Mouse (Mus musculus) E14TG2a.4 (cell line): ENCODE data around the gene Slc25a21.
A peak's percentile ranks its signal among the peaks of the same experiment; 100 is the strongest.

Source experiments
- H3K27me3 ChIP-seq: 2 replicates; pipeline ENCODE4 v1.6.1; 2014; ENCODE audit warnings: low read length, control low read depth; ENCODE audit not compliant: insufficient read depth
- H3K36me3 ChIP-seq: 2 replicates; pipeline ENCODE4 v1.6.1; 2014; ENCODE audit warnings: low read length, control low read depth; ENCODE audit not compliant: insufficient read depth
- H3K4me1 ChIP-seq: replicated peaks from 2 replicates; pipeline ENCODE4 v1.6.1; 2014; ENCODE audit warnings: low read depth, low read length, control low read depth
- H3K4me3 ChIP-seq: replicated peaks from 2 replicates; pipeline ENCODE4 v1.5.1; 2014; ENCODE audit warnings: mild to moderate bottlenecking, low read length
- H3K9me3 ChIP-seq: 2 replicates; pipeline ENCODE4 v1.6.1; 2014; ENCODE audit warnings: low read length, control low read depth
- CTCF ChIP-seq: conservative IDR thresholded peaks from 2 replicates; pipeline ENCODE4 v1.5.1; 2014; ENCODE audit warnings: low read length
- NANOG ChIP-seq: IDR thresholded peaks from 2 replicates; pipeline ENCODE4 v1.6.1; 2014; ENCODE audit warnings: borderline replicate concordance, low read length, mixed read lengths
- POU5F1 ChIP-seq: IDR thresholded peaks from 2 replicates; pipeline ENCODE4 v1.6.1; 2014; ENCODE audit warnings: low read length, borderline replicate concordance

The Slc25a21 gene

DNA sequence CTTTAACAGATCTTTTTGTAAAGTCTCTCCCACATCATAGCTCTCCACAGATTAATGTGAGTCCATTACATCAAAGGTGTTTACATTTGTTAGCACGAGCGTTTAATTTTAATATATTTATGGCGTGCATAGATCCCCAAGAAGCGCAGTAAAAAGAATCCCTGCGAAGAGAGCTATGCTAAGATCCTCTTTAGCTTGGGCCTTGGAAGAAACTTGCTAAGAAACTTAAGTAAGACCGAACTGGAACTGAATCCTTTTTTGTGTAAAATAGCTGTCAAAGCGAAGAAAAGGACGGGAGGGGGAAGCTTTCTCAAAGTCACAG, 1.0 kb downstream of the Slc25a21 start:
- Histone ChIP-seq H3K4me3 (peak overlapping the region; percentile 78), H3K27me3 (peaks cover 33% of the 10 kb centered on the region), H3K36me3 (no peaks in the 10 kb centered on the region), H3K4me1 (peaks cover 6% of the 10 kb centered on the region), H3K9me3 (no peaks in the 10 kb centered on the region)
- TF ChIP-seq POU5F1 (no peak), NANOG (no peak), CTCF (no peak)

DNA sequence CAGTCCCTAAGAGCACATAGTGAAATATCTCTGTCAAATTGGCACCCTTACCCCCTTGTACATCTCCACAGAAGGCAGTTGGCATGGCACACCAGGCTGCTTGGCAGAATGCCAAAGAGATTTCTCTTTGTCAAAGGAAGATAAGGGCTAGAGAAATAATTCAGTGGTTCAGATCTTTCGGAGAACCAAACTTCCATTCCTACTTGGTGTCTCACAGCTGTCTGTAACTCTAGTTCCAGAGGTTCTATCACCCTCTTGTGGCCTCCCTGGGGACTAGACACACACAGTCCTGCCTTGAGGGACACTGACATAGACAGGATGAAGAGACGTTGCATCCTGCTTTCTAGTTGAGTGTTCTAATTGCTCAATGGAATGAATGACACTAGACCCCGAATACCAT, 2.7 kb downstream of the Slc25a21 start:
- peaks cover 34% of the 10 kb centered on the region for H3K27me3 ChIP-seq
- TF ChIP-seq POU5F1 (no peak), CTCF (peak; percentile 30; the same call in 1 of the 2 replicates), NANOG (no peak)
- H3K9me3 ChIP-seq, result no peaks in the 10 kb centered on the region
- H3K4me3 ChIP-seq, result no peak overlapping the region
- peaks cover 6% of the 10 kb centered on the region for H3K4me1 ChIP-seq
- no peaks in the 10 kb centered on the region for H3K36me3 ChIP-seq

DNA sequence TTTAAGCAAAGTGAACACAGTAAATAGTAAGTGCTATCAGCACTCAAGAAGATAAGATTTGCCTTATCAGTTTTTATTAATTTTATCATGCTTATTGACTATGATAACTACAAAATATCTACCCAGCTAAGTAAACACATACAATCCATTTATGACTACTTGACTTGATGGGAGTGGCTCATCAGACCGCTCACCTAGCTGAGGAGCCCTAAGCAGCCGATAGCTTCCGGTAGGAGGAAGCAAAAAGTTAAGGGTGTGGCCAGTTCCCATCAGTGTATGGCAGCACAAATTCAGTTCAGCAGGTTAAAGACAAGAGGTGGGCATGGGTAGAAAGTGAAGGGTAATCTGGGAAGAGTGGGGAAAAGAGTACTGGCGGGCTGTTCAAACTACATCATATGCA, 10.2 kb downstream of the Slc25a21 start:
- Histone ChIP-seq H3K36me3 (no peaks in the 10 kb centered on the region), H3K9me3 (no peaks in the 10 kb centered on the region), H3K4me3 (no peak overlapping the region), H3K27me3 (0 out of 2 replicates have a peak, but pooled peaks cover 5% of the 10 kb centered on the region), H3K4me1 (no peaks in the 10 kb centered on the region)
- TF ChIP-seq POU5F1, result no peak
- TF ChIP-seq CTCF, result no peak
- no peak for TF ChIP-seq NANOG

DNA sequence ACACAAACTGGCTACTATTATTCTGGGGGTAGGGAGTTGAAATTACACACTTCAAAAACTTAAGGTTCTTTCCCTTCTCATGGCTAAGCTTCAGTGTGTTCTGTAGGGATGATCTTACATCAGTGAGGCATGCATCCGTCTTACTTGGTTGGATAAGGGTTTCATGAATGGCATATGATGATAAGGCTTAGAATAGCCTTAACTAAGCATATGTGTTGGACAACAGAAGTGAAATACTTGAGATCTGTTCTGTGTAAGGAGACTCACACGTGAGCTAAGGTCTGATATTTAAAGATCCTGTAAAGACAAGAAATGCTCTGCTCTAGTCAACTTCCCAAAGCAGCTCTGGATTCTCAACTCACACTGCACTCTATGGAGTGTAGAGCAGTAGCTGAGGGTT, 11.1 kb downstream of the Slc25a21 start:
- Histone ChIP-seq H3K4me1 (no peaks in the 10 kb centered on the region), H3K9me3 (no peaks in the 10 kb centered on the region), H3K36me3 (no peaks in the 10 kb centered on the region), H3K4me3 (no peak overlapping the region), H3K27me3 (0 out of 2 replicates have a peak, but pooled peaks cover 5% of the 10 kb centered on the region)
- TF ChIP-seq CTCF, result no peak
- TF ChIP-seq POU5F1, result no peak
- TF ChIP-seq NANOG, result no peak

DNA sequence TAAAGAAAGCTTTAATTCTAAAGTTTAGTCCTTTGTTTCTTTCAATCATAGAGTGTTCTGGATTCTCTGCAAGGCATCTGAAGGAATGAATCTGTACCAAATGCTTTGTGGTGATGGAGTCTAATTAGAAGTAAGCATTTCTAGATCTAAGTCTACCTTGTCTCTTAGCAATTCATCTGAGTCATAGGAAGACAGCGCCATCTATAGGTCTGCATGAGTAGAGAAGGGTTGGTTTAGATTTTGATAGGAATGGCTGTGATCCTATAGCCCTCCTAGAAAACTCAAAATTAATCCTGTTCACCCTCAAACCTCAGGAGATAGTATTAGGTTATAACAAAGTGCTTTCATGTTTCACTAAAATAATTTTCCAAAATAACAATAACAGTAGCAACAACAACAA, 11.8 kb downstream of the Slc25a21 start:
- H3K9me3 ChIP-seq, result no peaks in the 10 kb centered on the region
- no peaks in the 10 kb centered on the region for H3K4me1 ChIP-seq
- H3K4me3 ChIP-seq, result no peak overlapping the region
- H3K36me3 ChIP-seq, result no peaks in the 10 kb centered on the region
- no peaks in the 10 kb centered on the region for H3K27me3 ChIP-seq
- TF ChIP-seq POU5F1 (no peak), CTCF (peak; percentile 63), NANOG (no peak)

GRCm38 (mm10) chr12:57184401-57185147, 12.7 kb downstream of the Slc25a21 start:
- Histone ChIP-seq H3K27me3 (no peaks in the 10 kb centered on the region), H3K36me3 (no peaks in the 10 kb centered on the region), H3K4me1 (peaks cover 6% of the 10 kb centered on the region), H3K9me3 (no peaks in the 10 kb centered on the region), H3K4me3 (no peak overlapping the region)
- TF ChIP-seq CTCF (no peak), NANOG (no peak), POU5F1 (no peak)

DNA sequence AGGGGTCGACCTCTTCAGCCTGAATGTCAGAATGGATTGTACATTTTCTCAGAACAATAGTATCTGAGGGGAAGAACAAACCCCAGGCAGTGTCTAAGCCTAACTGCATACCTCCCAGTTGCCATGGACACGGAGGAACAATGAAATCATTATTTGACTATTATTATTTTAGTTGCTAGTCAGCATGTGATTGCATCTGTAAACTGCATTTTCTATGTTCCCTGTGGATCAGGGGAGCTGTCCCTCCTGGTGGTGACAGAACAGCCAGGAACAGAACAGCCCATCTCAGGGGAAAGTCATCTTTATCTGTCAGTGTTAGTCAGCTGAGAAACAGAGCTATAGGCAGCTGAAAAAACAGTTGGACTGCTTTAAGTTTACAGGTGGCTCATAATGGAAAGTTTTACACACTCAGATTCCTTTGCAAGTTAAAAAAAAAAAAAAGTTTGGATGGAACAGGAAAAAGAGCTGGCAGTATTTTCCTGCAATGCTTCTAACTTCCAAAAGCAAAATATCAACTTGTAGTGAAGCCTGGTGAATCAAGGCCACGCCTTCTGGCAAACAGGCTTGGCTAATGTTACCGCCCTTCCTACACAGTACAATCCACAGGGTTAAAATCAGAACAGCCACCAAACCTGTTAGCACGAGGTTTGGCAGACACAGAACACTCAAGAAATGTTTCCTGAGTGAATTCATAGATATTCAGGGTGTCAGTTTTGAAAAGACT, 17.6 kb downstream of the Slc25a21 start:
- Histone ChIP-seq H3K9me3 (no peaks in the 10 kb centered on the region), H3K36me3 (no peaks in the 10 kb centered on the region), H3K4me1 (peaks cover 10% of the 10 kb centered on the region), H3K4me3 (no peak overlapping the region), H3K27me3 (no peaks in the 10 kb centered on the region)
- TF ChIP-seq CTCF (no peak), NANOG (peak; percentile 45; the same call in 1 of the 2 replicates), POU5F1 (no peak)

DNA sequence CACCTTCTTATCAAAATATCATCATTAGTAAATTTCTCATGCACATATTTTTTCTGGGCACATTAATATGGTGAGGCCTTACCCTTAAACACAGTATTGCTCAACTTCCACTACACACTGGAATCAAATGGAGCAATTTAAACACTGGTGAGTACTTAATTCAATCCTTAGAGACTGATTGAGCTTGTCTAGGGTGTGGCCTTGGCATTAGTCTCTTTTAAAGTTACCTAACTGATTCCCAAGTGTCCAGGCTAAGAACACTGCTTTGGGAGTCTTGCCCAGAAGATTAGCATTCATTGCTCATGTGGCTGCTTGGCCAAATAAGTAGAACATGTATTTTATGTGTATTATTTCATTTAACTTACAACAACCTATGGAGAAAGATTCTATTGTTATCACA, 18.5 kb downstream of the Slc25a21 start:
- no peaks in the 10 kb centered on the region for H3K27me3 ChIP-seq
- no peaks in the 10 kb centered on the region for H3K36me3 ChIP-seq
- no peaks in the 10 kb centered on the region for H3K9me3 ChIP-seq
- no peak for TF ChIP-seq CTCF
- peaks cover 10% of the 10 kb centered on the region for H3K4me1 ChIP-seq
- H3K4me3 ChIP-seq, result no peak overlapping the region
